Mouse (Mus musculus) B cell, adult 2 months (primary cell): ENCODE results near the gene Hcrtr2.

ENCODE experiments used
- DNase-seq, 2 experiments: peaks; one replicate each; pipeline ENCODE4 v3.0.0; 2022

Hcrtr2 gene

GRCm38 (mm10) chr9:76230400-76230799, 93.3 kb downstream of the Hcrtr2 start:
- peak; percentile 49 for DNase-seq

- DNase-seq = no peak
Measured at GRCm38 (mm10) chr9:76217178-76217975, 106.3 kb downstream of the Hcrtr2 start.

- no peak for DNase-seq
Measured at GRCm38 (mm10) chr9:76214678-76215077, 109.0 kb downstream of the Hcrtr2 start.

GRCm38 (mm10) chr9:76213557-76213956, 110.1 kb downstream of the Hcrtr2 start, which contains the start of gene Gfral:
Gene Gfral (minus strand): TSS chr9:76213657.
- DNase-seq = no peak

GRCm38 (mm10) chr9:76196917-76197316, 126.7 kb downstream of the Hcrtr2 start:
- no peak for DNase-seq

- no peak for DNase-seq
Measured at GRCm38 (mm10) chr9:76179221-76179620, 144.4 kb downstream of the Hcrtr2 start.
